Mouse (Mus musculus) testis, adult 2 months (tissue): ENCODE measurements around the gene Zfp593.

Source experiments
- CTCF ChIP-seq: fragments of 200-500 bp; IDR thresholded peaks from 2 replicates; pipeline ENCODE4 v1.5.1; 2012; ENCODE audit warnings: low read depth, mild to moderate bottlenecking, inconsistent platforms, low read length, moderate library complexity; ENCODE audit not compliant: control insufficient read depth, insufficient read depth, insufficient replicate concordance
- POLR2A ChIP-seq: fragments of 200-500 bp; IDR thresholded peaks from 2 replicates; pipeline ENCODE4 v1.6.1; 2012; ENCODE audit warnings: low read depth, mild to moderate bottlenecking, inconsistent platforms, low read length, moderate library complexity; ENCODE audit not compliant: control insufficient read depth

DNA sequence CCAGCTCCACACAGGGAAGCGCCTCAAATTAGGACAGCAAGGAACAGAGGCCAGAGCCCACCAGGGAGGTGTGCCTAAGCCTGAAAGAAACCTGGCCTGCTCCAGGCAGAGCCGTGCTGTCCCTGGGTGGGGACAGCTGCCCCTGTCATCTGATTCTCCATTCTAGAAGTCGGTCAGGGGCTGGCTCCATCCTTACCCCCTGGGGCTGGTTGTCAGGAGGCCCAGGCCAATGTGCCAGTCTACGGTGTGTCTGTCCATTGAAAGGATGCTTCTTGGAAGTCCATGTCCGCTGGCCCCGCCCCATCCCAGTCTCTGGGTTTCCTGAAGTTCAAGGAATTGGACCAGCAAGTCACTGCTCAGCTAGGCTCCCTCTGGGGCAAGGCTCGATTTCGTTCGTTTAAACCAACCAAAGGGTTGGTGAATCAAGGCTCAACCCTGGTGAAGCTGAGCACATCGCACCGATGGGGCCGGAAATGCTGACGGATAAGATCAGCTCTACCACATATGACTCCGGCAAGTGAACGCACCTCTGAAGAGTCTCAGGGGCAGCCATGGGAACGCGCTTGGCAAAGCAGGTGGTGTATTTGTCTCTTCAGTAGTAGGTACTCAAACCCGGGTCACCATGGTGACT lies 47.8 kb upstream of the Zfp593 start:
- TF ChIP-seq POLR2A (no peak), CTCF (no peak)
